Mouse (Mus musculus): Measurements from ENCODE around the gene Pafah2.
"Not testable (repeated sequence)": the region's sequence is repeated elsewhere in the genome, so short reads cannot be mapped to it uniquely, and the experiment has no call there.

Pafah2 gene

DNA sequence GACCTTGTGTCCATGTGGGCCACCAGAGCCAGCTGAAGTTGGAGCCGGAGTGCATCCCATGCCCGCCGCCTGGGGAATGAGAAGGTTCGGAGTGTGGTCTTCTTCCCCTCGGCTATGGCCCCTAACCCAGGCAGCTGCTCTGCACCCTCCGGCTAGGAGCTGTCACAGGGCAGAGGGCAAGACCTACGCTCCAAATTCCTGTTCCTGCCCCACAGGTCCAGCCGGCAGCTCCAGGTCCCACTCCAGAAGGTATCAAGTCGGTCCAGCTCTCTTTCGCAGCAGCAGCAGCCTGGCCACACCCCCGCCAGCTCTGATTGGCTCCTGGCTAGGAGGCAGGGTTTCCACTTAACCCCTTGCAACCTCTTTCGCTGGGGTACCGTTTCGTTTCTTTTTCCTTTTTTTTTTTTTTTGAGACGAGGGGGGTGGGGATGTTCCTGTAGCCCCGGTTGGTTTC is 23.8 kb upstream of the Pafah2 start:
- DNase-seq (ENCODE audit: low read depth, low spot score): no peak

DNA sequence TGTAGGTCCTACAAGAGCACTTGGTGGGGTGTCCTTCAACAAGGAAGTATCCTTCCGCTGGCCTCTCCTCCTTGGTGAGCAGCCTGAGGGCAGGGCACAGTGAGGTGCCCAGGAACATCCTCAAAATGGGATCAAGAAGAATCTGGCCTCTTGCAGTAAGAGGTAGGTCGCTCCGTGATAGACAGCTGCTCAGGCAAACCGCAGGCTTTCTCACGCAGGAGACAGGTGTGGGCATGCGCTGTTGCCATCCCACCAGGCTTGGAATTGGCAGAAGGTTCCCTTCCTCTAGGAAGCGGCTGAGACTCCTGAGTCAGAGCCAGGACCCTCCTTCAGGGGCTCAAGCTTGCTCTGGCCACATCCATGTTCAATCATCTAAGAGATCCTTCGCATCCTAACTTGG is 22.8 kb upstream of the Pafah2 start:
- no peak for DNase-seq (ENCODE audit: low read depth, low spot score)

- no peak for DNase-seq (ENCODE audit: low read depth, low spot score)
These were observed 21.8 kb upstream of the Pafah2 start for GRCm38 (mm10) chr4:134374306-134374705.

DNA sequence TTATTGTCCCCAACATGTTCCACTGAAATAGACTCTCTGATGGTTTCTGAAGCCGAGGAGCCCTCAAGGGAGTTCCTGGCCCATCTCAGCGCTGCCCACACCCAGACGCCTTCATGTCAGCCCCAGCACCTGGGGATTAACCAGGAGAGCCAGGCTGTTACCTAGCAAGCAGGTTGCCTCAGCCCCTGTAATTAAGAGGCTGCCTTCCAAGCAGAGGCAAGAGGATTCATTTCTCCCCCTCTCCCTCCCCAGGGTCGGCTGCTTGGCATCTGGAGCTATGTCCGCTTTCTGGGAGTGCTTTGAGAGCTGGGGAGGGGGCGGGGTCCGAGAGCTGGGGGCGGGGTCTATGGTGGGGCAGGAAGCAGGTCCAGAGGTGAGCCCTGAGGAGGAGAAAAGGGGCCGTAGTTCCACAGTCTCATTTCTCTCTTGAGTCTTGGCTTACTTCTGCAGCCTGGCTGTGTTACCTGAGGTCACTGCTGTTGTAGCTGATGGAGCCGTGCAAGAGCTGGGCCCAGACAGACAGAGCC is 18.0 kb upstream of the Pafah2 start:
- DNase-seq (ENCODE audit: low read depth, low spot score): no peak

GRCm38 (mm10) chr4:134379510-134379909 is 16.6 kb upstream of the Pafah2 start:
- DNase-seq (ENCODE audit: low read depth, low spot score): no peak

GRCm38 (mm10) chr4:134383750-134384149 is 12.4 kb upstream of the Pafah2 start, which contains the start of gene Extl1:
Gene Extl1, minus strand, starts transcription at chr4:134383850.
- not testable (repeated sequence) for DNase-seq (ENCODE audit: low read depth, low spot score)

- no peak for DNase-seq (ENCODE audit: low read depth, low spot score)
These were observed 8.9 kb upstream of the Pafah2 start for GRCm38 (mm10) chr4:134387268-134387667.

GRCm38 (mm10) chr4:134388397-134388796 is 7.7 kb upstream of the Pafah2 start:
- DNase-seq (ENCODE audit: low read depth, low spot score): no peak

- DNase-seq (ENCODE audit: low read depth, low spot score): no peak
These were observed 4.5 kb upstream of the Pafah2 start for GRCm38 (mm10) chr4:134391636-134392035.

GRCm38 (mm10) chr4:134392595-134392994 is 3.5 kb upstream of the Pafah2 start:
- DNase-seq (ENCODE audit: low read depth, low spot score): no peak

- DNase-seq (ENCODE audit: low read depth, low spot score): no peak
These were observed 3.1 kb upstream of the Pafah2 start for GRCm38 (mm10) chr4:134393026-134393425.

DNA sequence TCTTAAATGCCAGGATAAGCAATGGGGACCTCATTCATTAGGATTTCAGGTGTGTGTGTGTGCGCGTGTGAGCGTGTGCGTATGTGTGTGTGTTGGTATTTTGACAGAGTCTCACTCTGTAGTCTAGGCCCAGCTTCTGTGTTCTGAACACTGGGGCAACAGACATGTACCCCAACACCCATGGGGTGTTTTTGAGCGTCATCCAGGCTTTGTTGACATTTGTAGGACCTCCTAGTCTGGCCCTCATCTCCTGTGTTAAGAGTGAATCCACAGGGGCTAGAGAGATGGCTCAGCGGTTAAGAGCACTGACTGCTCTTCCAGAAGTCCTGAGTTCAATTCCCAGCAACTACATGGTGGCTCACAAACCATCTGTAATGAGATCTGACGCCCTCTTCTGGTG is 978 bp upstream of the Pafah2 start:
- DNase-seq (ENCODE audit: low read depth, low spot score): no peak

- no peak for DNase-seq (ENCODE audit: low read depth, low spot score)
These were observed 1.0 kb downstream of the Pafah2 start for GRCm38 (mm10) chr4:134397121-134397520.

DNA sequence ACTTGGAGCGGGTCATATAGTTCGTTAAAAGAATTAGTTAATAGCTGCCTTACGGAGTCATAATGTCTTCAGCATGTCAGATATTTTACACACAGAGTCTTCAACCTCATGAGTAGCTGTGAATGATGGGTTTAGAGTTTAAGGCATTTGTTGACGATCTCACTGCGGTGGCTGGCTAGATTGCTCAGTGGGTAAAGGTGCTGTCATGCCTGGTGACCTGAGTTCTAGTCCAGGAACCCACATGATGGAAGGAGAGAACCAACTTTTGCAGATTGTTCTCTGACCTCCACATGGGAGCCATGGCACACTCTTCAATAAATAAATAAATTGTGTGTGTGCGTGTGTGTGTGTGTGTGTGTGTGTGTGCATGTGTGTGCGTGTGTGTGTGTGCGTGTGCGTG is 1.6 kb downstream of the Pafah2 start:
- DNase-seq (ENCODE audit: low read depth, low spot score): no peak

DNA sequence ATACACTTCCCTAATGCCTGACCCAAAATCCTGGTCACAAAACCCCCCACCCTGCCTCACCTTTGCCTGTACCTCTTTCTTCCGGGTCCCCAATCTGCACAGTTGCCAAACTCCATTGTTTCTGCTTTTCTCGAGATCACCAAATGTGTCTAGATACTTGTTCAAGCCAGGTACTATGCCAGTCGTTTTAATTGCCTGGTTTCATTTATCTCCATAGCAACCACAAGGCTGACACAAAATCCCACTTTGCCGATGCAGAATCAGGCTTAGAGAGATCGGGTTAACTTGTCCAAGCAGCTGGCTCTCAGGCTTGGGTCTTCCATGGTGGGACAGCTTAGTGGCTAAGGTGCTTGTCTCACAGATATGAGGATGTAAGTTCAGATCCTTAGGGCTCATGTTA is 4.1 kb downstream of the Pafah2 start:
- DNase-seq (ENCODE audit: low read depth, low spot score): no peak

DNA sequence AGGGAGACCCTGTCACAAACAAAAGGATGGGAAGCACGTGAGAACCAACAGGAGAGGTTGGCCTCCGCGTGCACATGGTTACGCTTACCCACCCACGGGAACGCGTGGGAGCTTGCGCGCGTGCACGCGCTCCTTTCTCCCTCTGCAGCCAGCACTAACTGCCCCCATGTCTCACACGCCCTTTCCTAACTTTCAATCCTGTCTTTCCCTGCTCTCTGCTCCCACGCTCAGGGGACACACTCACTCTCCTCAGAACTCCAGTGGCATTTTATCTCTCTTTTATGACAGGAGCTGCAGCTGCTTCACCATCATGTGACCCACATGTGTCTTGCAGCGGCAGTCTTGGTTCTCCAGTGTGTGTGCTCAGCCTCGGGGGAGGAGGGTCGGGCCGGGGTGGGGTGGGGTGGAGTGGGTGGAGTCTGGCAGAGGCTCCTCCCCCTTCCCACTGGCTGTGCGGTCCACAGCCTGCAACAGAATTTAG is 5.1 kb downstream of the Pafah2 start:
- no peak for DNase-seq (ENCODE audit: low read depth, low spot score)

DNA sequence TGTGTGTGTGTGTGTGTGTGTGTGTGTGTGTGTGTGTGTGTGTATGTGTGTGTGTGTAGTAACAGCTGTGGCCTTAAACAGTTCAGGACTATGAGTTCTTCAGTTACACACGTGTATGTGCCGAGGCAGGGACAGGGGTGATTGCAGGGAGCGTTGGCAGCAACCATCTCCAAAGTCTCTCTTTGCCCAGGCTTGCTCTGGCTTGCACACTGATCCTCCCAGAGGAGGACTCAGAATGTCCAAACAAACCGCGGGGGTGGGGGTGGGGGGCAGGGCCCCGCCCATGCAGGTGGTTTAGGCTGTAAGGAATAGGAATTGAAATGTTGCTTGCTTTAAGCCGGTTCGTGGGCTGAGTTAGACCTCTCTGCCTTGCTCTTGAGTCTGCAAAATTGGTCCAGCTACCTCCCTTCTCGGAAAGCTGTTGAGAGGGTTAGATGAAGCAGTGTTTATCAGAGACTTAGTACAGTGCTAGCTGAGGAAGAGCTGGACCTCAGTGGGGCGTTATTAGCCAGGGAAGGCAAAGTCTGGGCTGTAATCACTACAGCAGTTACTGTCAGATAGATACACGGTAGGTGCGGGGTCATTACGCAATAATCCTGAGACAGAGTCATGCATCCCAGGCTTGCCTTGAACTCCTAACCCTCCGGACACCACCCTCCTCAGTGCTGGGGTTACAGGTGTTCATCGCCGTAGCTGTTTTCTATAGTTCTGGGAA is 5.9 kb downstream of the Pafah2 start:
- no peak for DNase-seq (ENCODE audit: low read depth, low spot score)

- DNase-seq (ENCODE audit: low read depth, low spot score): no peak
These were observed 6.6 kb downstream of the Pafah2 start for GRCm38 (mm10) chr4:134402571-134403262.

- no peak for DNase-seq (ENCODE audit: low read depth, low spot score)
These were observed 7.6 kb downstream of the Pafah2 start for GRCm38 (mm10) chr4:134403721-134404120.

GRCm38 (mm10) chr4:134409286-134409685 is 13.2 kb downstream of the Pafah2 start:
- no peak for DNase-seq (ENCODE audit: low read depth, low spot score)

DNA sequence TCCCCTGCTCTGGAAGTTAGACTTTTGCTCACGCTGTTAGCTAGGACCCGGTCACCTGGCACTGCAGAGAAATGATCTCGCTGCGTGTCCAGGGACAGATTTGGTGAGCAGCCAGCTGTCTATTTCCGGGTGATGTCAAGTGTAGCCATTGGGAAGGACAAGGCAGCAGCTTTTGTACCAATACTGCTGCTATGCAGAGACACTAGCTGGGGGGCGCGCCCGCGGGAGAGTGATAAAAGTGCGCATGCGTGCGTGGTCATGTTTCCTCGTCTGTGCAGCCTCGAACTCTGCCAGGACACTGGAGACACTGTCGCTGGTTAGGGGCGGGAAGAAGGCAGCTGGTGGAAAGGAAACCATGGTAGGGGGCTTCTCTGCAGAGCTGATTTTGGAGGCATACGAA is 20.1 kb downstream of the Pafah2 start:
- DNase-seq (ENCODE audit: low read depth, low spot score): no peak

- no peak for DNase-seq (ENCODE audit: low read depth, low spot score)
These were observed 20.5 kb downstream of the Pafah2 start for GRCm38 (mm10) chr4:134416602-134417001.

DNA sequence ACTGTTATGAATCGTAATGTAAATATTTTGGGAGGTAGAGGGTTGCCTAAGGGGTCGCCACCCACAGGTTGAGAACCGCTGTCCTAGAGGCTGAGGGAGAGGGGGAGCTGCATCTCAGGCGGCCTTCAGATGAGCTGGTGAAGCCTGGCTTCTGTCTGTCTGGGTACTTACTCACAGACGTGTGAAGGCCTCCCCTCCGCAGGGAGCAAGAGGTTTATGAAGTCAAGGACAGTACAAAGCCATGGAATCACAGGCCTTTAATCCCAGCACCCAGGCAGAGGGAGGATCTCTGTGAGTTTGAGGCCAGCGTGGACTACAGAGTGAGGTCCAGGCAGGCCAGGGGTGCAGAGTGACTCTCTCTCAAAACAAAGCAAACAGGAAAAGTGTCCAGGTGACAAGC is 21.0 kb downstream of the Pafah2 start:
- no peak for DNase-seq (ENCODE audit: low read depth, low spot score)

Data from retina, adult 2 months (tissue).